Mouse (Mus musculus) forebrain, embryonic 10.5 days (tissue): ENCODE data around the gene Agl. TPM values are rescaled to one million over a fixed set of nuclear protein-coding genes. Genes with fewer than 3 reads are reported as not detected.
"Not testable (repeated sequence)": the region's sequence is repeated elsewhere in the genome, so short reads cannot be mapped to it uniquely, and the experiment has no call there.

Experiments
- DNase-seq: peaks from one replicate; pipeline ENCODE4 v3.0.0-alpha.2; 2017; ENCODE audit warnings: low spot score; ENCODE audit errors: extremely low spot score
- H3K27ac ChIP-seq: fragments of 300-500 bp; sonication (generic); 2 replicates; pipeline ENCODE4 v1.5.1; 2016; ENCODE audit warnings: mild to moderate bottlenecking
- H3K27me3 ChIP-seq: fragments of 300-500 bp; sonication (generic); 2 replicates; pipeline ENCODE4 v1.6.1; 2016; ENCODE audit warnings: mild to moderate bottlenecking; ENCODE audit not compliant: poor library complexity, severe bottlenecking
- H3K36me3 ChIP-seq: fragments of 300-500 bp; sonication (generic); replicated peaks from 2 replicates; pipeline ENCODE4 v1.6.1; 2016; ENCODE audit warnings: mild to moderate bottlenecking, moderate library complexity
- H3K4me1 ChIP-seq: fragments of 300-500 bp; sonication (generic); 2 replicates; pipeline ENCODE4 v1.6.1; 2016
- H3K4me3 ChIP-seq: fragments of 300-500 bp; sonication (generic); 2 replicates; pipeline ENCODE4 v1.5.1; 2016; ENCODE audit warnings: mild to moderate bottlenecking, moderate library complexity
- H3K9me3 ChIP-seq: fragments of 300-500 bp; sonication (generic); 2 replicates; pipeline ENCODE4 v1.6.1; 2016; ENCODE audit warnings: mild to moderate bottlenecking, moderate library complexity
- WGBS: fragments of 180-500 bp; shearing (Covaris S2); methylation state at CpG from one replicate; pipeline ENCODE4 v1.1.7; 2016; 5-methylcytosine and 5-hydroxymethylcytosine counted together
- polyA plus RNA-seq: library from polyadenylated mRNA; unstranded; fragments of >200 nt; fragmentation: Nextera tagmentation; extraction: Ambion mirVana; gene quantifications from 2 replicates; pipeline ENCODE4 v1.2.1, GENCODE M21; 2016

Agl gene
- polyA plus RNA-seq, 1 experiment from 2014 or later, result 11.0 TPM

GRCm38 (mm10) chr3:116771597-116771996 is 36.4 kb downstream of the Agl start:
- WGBS, result 90% methylated on average over 2 of the region's 2 CpGs
- H3K36me3 ChIP-seq, result peaks cover 65% of the 10 kb centered on the region

GRCm38 (mm10) chr3:116766963-116767362 is 41.0 kb downstream of the Agl start:
- not testable (repeated sequence) for H3K4me3 ChIP-seq, DNase-seq, H3K4me1 ChIP-seq, H3K27me3 ChIP-seq, H3K9me3 ChIP-seq, H3K27ac ChIP-seq
- peaks cover 50% of the 10 kb centered on the region for H3K36me3 ChIP-seq
- WGBS, result 87% methylated on average over 7 of the region's 7 CpGs

More at GRCm38 (mm10) chr3:116771597-116771996, 36.4 kb downstream of the Agl start:
- no peak overlapping the region for H3K4me3 ChIP-seq
- DNase-seq, result no peak
- H3K9me3 ChIP-seq, result no peaks in the 10 kb centered on the region
- H3K27me3 ChIP-seq, result no peaks in the 10 kb centered on the region
- H3K27ac ChIP-seq, result no peak overlapping the region
- no peaks in the 10 kb centered on the region for H3K4me1 ChIP-seq

DNA sequence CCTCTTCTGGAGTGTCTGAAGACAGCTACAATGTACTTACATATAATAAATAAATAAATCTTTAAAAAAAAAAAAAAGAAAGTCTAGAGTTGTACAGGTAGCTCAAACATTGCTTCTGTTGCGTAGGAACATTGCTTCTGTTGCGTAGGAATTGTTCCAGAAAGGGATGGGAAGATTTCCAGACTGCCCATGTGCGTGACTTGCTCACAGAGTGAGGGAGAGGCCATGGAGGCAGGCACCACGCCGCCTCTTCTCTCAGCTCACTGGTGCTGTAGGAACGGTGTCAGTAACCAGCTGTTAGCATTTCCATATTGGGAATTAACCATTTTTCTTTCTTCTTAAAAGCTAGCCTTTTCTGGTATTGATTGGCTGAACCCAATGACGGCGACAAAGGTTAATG is 55.1 kb downstream of the Agl start:
- WGBS, result 92% methylated on average over 8 of the region's 8 CpGs
- H3K4me3 ChIP-seq, result no peak overlapping the region
- no peaks in the 10 kb centered on the region for H3K9me3 ChIP-seq
- no peaks in the 10 kb centered on the region for H3K4me1 ChIP-seq
- H3K27ac ChIP-seq, result no peak overlapping the region
- no peak for DNase-seq
- H3K36me3 ChIP-seq, result peaks cover 41% of the 10 kb centered on the region
- no peaks in the 10 kb centered on the region for H3K27me3 ChIP-seq

GRCm38 (mm10) chr3:116751191-116751860 is 56.6 kb downstream of the Agl start:
- no peaks in the 10 kb centered on the region for H3K9me3 ChIP-seq
- no peak overlapping the region for H3K4me3 ChIP-seq
- no peak overlapping the region for H3K27ac ChIP-seq
- 86% methylated on average over 4 of the region's 4 CpGs for WGBS
- no peaks in the 10 kb centered on the region for H3K27me3 ChIP-seq
- no peak for DNase-seq
- no peaks in the 10 kb centered on the region for H3K4me1 ChIP-seq
- H3K36me3 ChIP-seq, result peaks cover 29% of the 10 kb centered on the region

GRCm38 (mm10) chr3:116748391-116749170 is 59.4 kb downstream of the Agl start:
- H3K9me3 ChIP-seq, result no peaks in the 10 kb centered on the region
- no peaks in the 10 kb centered on the region for H3K27me3 ChIP-seq
- H3K4me1 ChIP-seq, result no peaks in the 10 kb centered on the region
- 59% methylated on average over 8 of the region's 8 CpGs for WGBS
- DNase-seq, result peak; percentile 51
- H3K27ac ChIP-seq, result no peak overlapping the region
- no peak overlapping the region for H3K4me3 ChIP-seq
- peaks cover 25% of the 10 kb centered on the region for H3K36me3 ChIP-seq

- not testable (repeated sequence) for H3K27ac ChIP-seq, H3K4me3 ChIP-seq, H3K9me3 ChIP-seq, H3K27me3 ChIP-seq, DNase-seq, H3K4me1 ChIP-seq
- 94% methylated on average over 7 of the region's 7 CpGs for WGBS
- peaks cover 24% of the 10 kb centered on the region for H3K36me3 ChIP-seq
These were observed 60.3 kb downstream of the Agl start for GRCm38 (mm10) chr3:116747648-116748047.

- Histone ChIP-seq H3K27ac (no peak overlapping the region), H3K36me3 (peaks cover 11% of the 10 kb centered on the region), H3K4me3 (no peak overlapping the region), H3K4me1 (no peaks in the 10 kb centered on the region), H3K27me3 (no peaks in the 10 kb centered on the region), H3K9me3 (no peaks in the 10 kb centered on the region)
- DNase-seq, result no peak
- 91% methylated on average over 9 of the region's 9 CpGs for WGBS
These were observed 67.0 kb downstream of the Agl start for GRCm38 (mm10) chr3:116740963-116741362.

- 87% methylated on average over 5 of the region's 5 CpGs for WGBS
- H3K9me3 ChIP-seq, result no peaks in the 10 kb centered on the region
- no peak overlapping the region for H3K4me3 ChIP-seq
- no peak overlapping the region for H3K27ac ChIP-seq
- H3K36me3 ChIP-seq, result peaks cover 11% of the 10 kb centered on the region
- DNase-seq, result no peak
- no peaks in the 10 kb centered on the region for H3K4me1 ChIP-seq
- H3K27me3 ChIP-seq, result no peaks in the 10 kb centered on the region
These were observed 67.9 kb downstream of the Agl start for GRCm38 (mm10) chr3:116740106-116740505.

DNA sequence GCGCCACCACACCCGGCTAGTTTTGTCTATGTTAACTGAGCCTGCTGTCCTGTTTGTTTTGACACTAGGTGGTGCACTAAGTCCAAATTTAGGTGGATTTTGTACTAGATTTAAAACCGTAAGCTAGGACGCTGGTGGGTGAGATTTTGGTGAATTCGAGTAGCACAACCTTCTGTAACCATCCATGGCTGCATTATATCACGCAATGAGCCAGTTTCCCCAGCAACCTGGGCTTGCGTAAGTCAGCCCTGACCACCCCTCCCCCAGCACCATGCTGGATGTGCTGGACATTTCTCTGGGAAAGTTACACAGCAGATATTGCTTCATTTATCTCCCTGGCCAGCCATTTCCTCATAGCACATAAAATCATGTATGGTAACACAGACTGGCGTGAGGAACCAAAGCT is 70.6 kb downstream of the Agl start:
- Histone ChIP-seq H3K4me3 (no peak overlapping the region), H3K36me3 (no peaks in the 10 kb centered on the region), H3K27me3 (no peaks in the 10 kb centered on the region), H3K27ac (no peak overlapping the region), H3K4me1 (no peaks in the 10 kb centered on the region), H3K9me3 (no peaks in the 10 kb centered on the region)
- DNase-seq, result no peak
- WGBS, result 85% methylated on average over 8 of the region's 8 CpGs

DNA sequence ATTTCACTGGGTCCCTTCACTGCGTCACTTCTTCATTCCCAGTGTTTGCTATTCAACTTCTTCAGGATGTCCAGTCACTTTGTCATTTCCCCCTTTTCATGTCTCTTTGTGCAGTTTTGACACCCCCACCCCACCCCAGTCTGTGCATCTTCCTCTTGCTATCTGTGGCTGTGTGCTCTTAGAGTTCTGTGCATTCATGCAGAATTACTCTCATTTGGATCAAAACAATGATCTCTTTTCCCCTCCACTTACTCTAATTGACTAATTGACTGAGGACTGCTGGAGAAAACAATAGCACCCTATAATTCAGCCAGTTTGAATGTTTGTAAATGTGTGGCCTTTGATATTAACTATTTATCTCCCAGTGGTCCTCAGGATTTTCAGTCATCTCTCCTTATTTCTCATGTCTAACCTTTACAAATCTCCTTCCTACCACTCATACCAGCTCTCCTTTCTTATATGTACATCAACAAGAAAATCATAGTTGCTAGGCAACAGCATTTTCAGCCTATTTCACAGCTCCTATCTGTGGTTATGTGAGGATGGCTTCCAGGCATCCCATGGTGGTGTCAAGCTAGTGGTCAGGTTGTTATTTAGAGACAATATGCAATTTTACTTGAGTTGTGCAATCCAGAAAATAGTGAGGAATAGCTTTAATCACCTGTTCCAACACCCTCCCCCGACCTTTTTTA is 78.3 kb downstream of the Agl start:
- Histone ChIP-seq H3K27me3 (peaks cover 5% of the 10 kb centered on the region), H3K27ac (no peak overlapping the region), H3K4me1 (peaks cover 8% of the 10 kb centered on the region), H3K4me3 (no peak overlapping the region), H3K36me3 (no peaks in the 10 kb centered on the region), H3K9me3 (no peaks in the 10 kb centered on the region)
- DNase-seq, result no peak
- WGBS, result 81% methylated on average over 2 of the region's 2 CpGs

GRCm38 (mm10) chr3:116726807-116727206 is 81.2 kb downstream of the Agl start:
- DNase-seq, result no peak
- no peaks in the 10 kb centered on the region for H3K36me3 ChIP-seq
- WGBS, result 81% methylated on average over 9 of the region's 9 CpGs
- H3K27me3 ChIP-seq, result peaks cover 5% of the 10 kb centered on the region
- H3K27ac ChIP-seq, result no peak overlapping the region
- H3K9me3 ChIP-seq, result no peaks in the 10 kb centered on the region
- H3K4me3 ChIP-seq, result no peak overlapping the region
- H3K4me1 ChIP-seq, result peaks cover 15% of the 10 kb centered on the region

DNA sequence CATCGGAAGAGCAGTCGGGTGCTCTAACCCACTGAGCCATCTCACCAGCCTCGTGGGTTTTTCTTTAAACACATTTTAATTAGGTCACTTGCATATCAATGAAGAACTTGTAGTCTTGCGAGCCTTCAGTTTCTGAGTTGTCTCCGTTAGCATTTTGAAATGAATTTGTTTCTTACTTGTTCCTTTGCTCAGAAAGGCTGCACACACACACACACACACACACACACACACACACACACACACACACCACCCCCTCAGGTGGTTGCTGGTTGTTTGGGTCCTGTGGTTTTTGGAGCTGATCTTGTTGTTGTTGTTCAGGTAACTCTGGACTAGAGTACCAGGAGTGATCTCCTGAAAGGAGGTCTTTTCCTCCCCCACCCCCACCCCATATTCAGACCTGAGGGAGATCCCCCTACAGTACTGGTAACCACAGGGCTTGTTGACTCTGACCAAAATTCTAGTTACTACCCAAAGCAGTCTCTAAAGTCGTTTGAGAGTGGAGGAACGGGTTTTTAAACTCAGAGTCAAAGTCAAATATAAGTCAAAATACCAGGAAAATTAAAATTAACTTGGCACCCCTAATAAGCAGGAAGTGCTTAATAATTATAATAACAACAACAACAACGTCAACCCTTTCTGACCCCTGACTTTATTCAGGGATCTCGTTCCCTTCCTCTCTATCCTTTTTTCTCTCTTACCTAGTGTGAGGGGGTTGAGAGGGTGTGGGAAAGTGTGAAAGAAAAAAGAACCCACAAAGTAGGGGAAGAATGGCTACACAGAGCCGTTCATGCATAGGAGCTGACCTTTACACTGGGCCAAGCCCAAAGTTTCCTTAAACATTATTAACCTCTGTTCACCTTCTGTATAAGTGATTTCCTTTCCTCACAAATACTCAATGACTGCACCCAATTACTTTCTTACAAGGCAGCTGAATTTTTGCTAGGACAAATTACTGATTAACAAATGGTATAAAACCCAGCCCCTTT is 84.2 kb downstream of the Agl start:
- Histone ChIP-seq H3K4me3 (no peak overlapping the region), H3K36me3 (no peaks in the 10 kb centered on the region), H3K27me3 (peaks cover 5% of the 10 kb centered on the region), H3K27ac (no peak overlapping the region), H3K4me1 (peaks cover 7% of the 10 kb centered on the region), H3K9me3 (no peaks in the 10 kb centered on the region)
- 51% methylated on average over 10 of the region's 10 CpGs for WGBS
- no peak for DNase-seq
